Mouse (Mus musculus) embryonic facial prominence, embryonic 15.5 days (tissue): ENCODE data around the gene Glod5. TPM values are rescaled to one million over a fixed set of nuclear protein-coding genes. Genes with fewer than 3 reads are reported as not detected.

Experiments
- ATAC-seq: fragments of 200-750 bp; cut with Nextera tagmentation; 2 replicates; pipeline ENCODE4 v1.8.0; 2017; ENCODE audit warnings: low read depth, moderate TSS enrichment; ENCODE audit not compliant: insufficient number of reproducible peaks, low FRiP score, low TSS enrichment
- H3K27ac ChIP-seq: fragments of 300-500 bp; sonication (generic); replicated peaks from 2 replicates; pipeline ENCODE4 v1.5.1; 2015; ENCODE audit warnings: mild to moderate bottlenecking, inconsistent platforms
- H3K27me3 ChIP-seq: fragments of 300-500 bp; sonication (generic); 2 replicates; pipeline ENCODE4 v1.6.1; 2015; ENCODE audit warnings: inconsistent platforms
- H3K36me3 ChIP-seq: fragments of 300-500 bp; sonication (generic); 2 replicates; pipeline ENCODE4 v1.6.1; 2015; ENCODE audit warnings: mild to moderate bottlenecking, inconsistent platforms
- H3K4me1 ChIP-seq: fragments of 300-500 bp; sonication (generic); 2 replicates; pipeline ENCODE4 v1.6.1; 2015; ENCODE audit warnings: inconsistent platforms
- H3K4me2 ChIP-seq: fragments of 300-500 bp; sonication (generic); replicated peaks from 2 replicates; pipeline ENCODE4 v1.6.1; 2015; ENCODE audit warnings: mild to moderate bottlenecking, inconsistent platforms
- H3K4me3 ChIP-seq: fragments of 300-500 bp; sonication (generic); replicated peaks from 2 replicates; pipeline ENCODE4 v1.5.1; 2015; ENCODE audit warnings: mild to moderate bottlenecking, inconsistent platforms
- H3K9ac ChIP-seq: fragments of 300-500 bp; sonication (generic); 2 replicates; pipeline ENCODE4 v1.6.1; 2015; ENCODE audit warnings: inconsistent platforms
- H3K9me3 ChIP-seq: fragments of 300-500 bp; sonication (generic); replicated peaks from 2 replicates; pipeline ENCODE4 v1.6.1; 2016; ENCODE audit warnings: inconsistent platforms
- WGBS: fragments of 180-500 bp; shearing (Covaris S2); methylation state at CpG from one replicate; pipeline ENCODE4 v1.1.7; 2015; 5-methylcytosine and 5-hydroxymethylcytosine counted together
- polyA plus RNA-seq: library from polyadenylated mRNA; unstranded; fragments of >200 nt; fragmentation: Nextera tagmentation; extraction: Ambion mirVana; gene quantifications from 2 replicates; pipeline ENCODE4 v1.2.1, GENCODE M21; 2015

Glod5 gene
- polyA plus RNA-seq, 1 experiment from 2014 or later, result not detected

DNA sequence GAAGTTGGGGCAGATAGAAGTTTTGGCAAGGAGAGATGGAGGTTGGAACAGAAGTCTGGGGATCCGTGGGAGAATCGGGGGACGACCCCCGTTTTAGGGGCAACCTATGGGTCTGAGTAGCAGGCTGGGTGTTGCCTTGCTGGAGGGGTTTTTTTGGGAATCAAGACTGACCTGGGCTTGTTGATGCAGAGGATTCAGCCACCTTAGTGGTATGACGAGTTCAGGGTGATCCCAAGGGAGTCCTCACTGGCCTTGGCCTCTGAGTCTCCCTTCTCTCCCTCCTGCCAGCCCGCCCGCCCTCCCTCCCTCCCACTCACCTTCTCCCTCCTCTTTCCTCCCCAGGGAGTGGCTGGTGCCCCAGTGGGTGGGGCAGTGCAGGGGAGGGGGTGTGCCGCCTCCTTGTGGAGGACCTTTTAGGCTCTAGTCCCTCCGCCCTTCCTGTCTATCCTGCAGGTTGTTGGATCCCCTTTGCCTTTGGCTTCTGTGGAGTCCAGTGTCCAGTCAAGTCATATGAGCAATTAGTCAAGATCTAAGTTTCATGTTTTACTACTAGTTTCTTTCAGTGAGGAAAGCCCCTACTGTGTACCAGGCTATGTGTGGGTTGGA, 50.6 kb downstream of the Glod5 start:
- no peak for ATAC-seq
- Histone ChIP-seq H3K4me1 (no peaks in the 10 kb centered on the region), H3K27ac (no peak overlapping the region), H3K9me3 (no peaks in the 10 kb centered on the region), H3K4me3 (no peak overlapping the region), H3K27me3 (no peaks in the 10 kb centered on the region), H3K36me3 (no peaks in the 10 kb centered on the region), H3K4me2 (no peak overlapping the region), H3K9ac (no peak overlapping the region)
- 79% methylated on average over 7 of the region's 9 CpGs for WGBS

DNA sequence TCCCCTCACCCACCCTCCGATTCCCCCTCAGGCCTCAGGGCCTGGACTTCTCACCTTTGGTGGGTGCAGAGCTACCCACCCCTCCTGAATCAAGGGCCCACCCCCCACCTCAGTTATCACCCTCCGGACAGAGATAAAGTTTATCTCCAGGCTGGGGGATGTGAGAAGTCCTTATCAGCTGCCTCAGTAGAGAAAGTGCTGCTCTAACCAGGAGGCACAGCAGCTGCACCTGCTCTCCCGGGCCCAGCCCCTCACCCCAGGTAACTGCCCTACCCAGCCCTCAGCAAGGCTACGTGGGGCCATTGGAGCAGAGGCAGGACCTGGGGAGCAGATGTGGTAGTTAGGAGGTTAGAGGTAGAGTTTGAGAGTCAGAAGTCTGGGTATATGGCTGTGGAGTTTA, 52.1 kb downstream of the Glod5 start:
- H3K9me3 ChIP-seq, result no peaks in the 10 kb centered on the region
- no peaks in the 10 kb centered on the region for H3K27me3 ChIP-seq
- ATAC-seq, result no peak
- H3K4me2 ChIP-seq, result no peak overlapping the region
- H3K4me1 ChIP-seq, result no peaks in the 10 kb centered on the region
- H3K4me3 ChIP-seq, result no peak overlapping the region
- 62% methylated on average over 4 of the region's 4 CpGs for WGBS
- no peaks in the 10 kb centered on the region for H3K36me3 ChIP-seq
- H3K9ac ChIP-seq, result no peak overlapping the region
- H3K27ac ChIP-seq, result no peak overlapping the region

DNA sequence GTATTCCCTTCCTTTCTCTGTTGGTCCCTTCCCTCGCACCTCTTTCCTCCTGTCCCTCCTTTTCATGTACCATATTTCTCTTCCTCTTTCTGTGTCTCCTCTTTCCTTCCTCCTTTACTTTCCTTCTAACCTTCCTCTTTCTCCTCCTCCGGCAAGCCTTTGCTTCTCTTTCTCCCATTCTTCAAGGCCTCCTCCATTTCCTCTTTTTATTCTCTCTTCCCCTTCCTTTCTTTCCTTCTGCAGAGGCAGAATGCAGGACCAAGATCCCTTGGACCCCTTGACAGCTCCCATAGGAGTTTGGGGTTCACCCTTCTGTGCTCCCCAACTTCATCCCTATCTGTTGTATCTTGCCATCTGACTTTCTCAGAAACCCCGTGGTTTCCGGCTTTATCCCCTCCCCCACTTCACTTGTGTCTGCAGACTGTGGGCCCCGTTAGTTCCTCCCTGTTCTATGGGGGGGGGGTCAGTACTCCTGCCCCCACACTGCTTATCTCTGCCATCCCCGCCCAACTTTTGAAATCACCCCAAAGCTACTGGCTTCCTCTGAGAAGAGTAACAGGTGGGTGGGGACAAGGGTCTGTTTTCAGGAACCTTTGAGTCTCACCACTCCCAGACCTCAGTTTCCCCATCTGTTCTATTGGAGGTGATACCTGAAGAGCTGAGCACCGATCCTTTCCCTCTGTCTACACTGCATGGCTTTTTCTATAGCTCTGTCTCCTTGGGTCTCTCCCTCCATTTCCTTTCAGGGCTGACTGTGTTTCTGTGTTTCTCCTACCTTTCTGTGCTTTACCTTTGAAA, 54.3 kb downstream of the Glod5 start:
- H3K4me2 ChIP-seq, result no peak overlapping the region
- no peak overlapping the region for H3K9ac ChIP-seq
- no peaks in the 10 kb centered on the region for H3K27me3 ChIP-seq
- no peaks in the 10 kb centered on the region for H3K4me1 ChIP-seq
- no peak overlapping the region for H3K4me3 ChIP-seq
- WGBS, result 75% methylated on average over 7 of the region's 7 CpGs
- H3K27ac ChIP-seq, result no peak overlapping the region
- no peaks in the 10 kb centered on the region for H3K36me3 ChIP-seq
- no peak for ATAC-seq
- H3K9me3 ChIP-seq, result no peaks in the 10 kb centered on the region

DNA sequence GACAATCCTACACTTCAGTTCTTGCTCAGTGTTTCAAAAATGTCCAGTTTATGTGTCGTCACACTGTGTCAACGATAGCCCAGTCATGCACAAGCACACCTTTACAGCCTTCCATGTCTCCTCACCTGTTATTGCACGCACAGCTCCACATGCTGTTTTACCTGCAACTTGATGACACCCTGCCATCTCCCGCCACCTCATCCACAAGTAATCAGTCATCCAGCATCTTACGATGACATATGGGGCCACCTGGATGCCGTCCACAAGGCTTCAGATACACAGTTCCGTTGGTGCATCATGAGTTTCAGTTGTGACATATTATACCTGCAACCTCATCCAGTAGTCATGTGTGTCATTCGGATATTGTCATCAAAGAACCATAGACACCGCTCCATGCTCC, 59.4 kb downstream of the Glod5 start:
- H3K27me3 ChIP-seq, result no peaks in the 10 kb centered on the region
- no peak overlapping the region for H3K9ac ChIP-seq
- no peak for ATAC-seq
- no peaks in the 10 kb centered on the region for H3K4me1 ChIP-seq
- no peak overlapping the region for H3K4me3 ChIP-seq
- no peaks in the 10 kb centered on the region for H3K9me3 ChIP-seq
- no peak overlapping the region for H3K27ac ChIP-seq
- H3K4me2 ChIP-seq, result no peak overlapping the region
- WGBS, result 86% methylated on average over 9 of the region's 9 CpGs
- H3K36me3 ChIP-seq, result no peaks in the 10 kb centered on the region

Other genes with a start within 250 kb of the Glod5 start
- 46.2 and 46.7 TPM in 2 replicates for gene Gripap1, start 228.7 kb downstream of the Glod5 start, polyA plus RNA-seq
- gene Kcnd1, start 196.2 kb downstream of the Glod5 start, polyA plus RNA-seq, result 1.8 and 1.9 TPM in 2 replicates
- 51.3 and 53.9 TPM in 2 replicates for gene Otud5, start 177.1 kb downstream of the Glod5 start, polyA plus RNA-seq
- 9.8 and 14.2 TPM in 2 replicates for gene Pim2, start 140.2 kb downstream of the Glod5 start, polyA plus RNA-seq
- 55.0 and 55.5 TPM in 2 replicates for gene Slc35a2, start 134.5 kb downstream of the Glod5 start, polyA plus RNA-seq
- 125 and 126 TPM in 2 replicates for gene Pqbp1, start 119.2 kb downstream of the Glod5 start, polyA plus RNA-seq
- gene Timm17b, start 119.1 kb downstream of the Glod5 start, polyA plus RNA-seq, result 158 and 169 TPM in 2 replicates
- gene Gm10491, start 110.7 kb downstream of the Glod5 start, polyA plus RNA-seq, result not detected in 2 replicates
- not detected in 2 replicates for gene Gm10490, start 109.0 kb downstream of the Glod5 start, polyA plus RNA-seq
- 1.7 and 2.7 TPM in 2 replicates for gene Pcsk1n, start 98.7 kb downstream of the Glod5 start, polyA plus RNA-seq
- gene Eras, start 89.9 kb downstream of the Glod5 start, polyA plus RNA-seq, result not detected in 2 replicates
- 26.3 and 27.5 TPM in 2 replicates for gene Hdac6, start 70.6 kb downstream of the Glod5 start, polyA plus RNA-seq
- gene Gata1, start 40.4 kb downstream of the Glod5 start, polyA plus RNA-seq, result 1.7 and 1.9 TPM in 2 replicates
- 45.5 and 51.5 TPM in 2 replicates for gene Suv39h1, start 56.3 kb upstream of the Glod5 start, polyA plus RNA-seq
- gene Was, start 72.0 kb upstream of the Glod5 start, polyA plus RNA-seq, result 0.71 and 0.91 TPM in 2 replicates
- 28.1 and 30.7 TPM in 2 replicates for gene Wdr13, start 114.4 kb upstream of the Glod5 start, polyA plus RNA-seq
- 390 and 425 TPM in 2 replicates for gene Rbm3, start 127.4 kb upstream of the Glod5 start, polyA plus RNA-seq
- gene Tbc1d25, start 157.7 kb upstream of the Glod5 start, polyA plus RNA-seq, result 13.3 and 17.0 TPM in 2 replicates
- gene Ebp, start 175.0 kb upstream of the Glod5 start, polyA plus RNA-seq, result 48.0 and 48.6 TPM in 2 replicates
- 10.5 and 11.7 TPM in 2 replicates for gene Porcn, start 188.0 kb upstream of the Glod5 start, polyA plus RNA-seq
- 38.3 and 40.6 TPM in 2 replicates for gene Ftsj1, start 233.9 kb upstream of the Glod5 start, polyA plus RNA-seq